Mouse (Mus musculus) A20 (cell line): Measurements from ENCODE around the gene Olfr466.

ENCODE experiments used
- DNase-seq: peaks from one replicate; pipeline ENCODE4 v3.0.0-alpha.2; 2011; ENCODE audit warnings: low read depth, low spot score

Olfr466 gene

GRCm38 (mm10) chr13:65149940-65150339 is at the start of gene Olfr466:
TSS of gene Olfr466 (plus strand) at chr13:65150240.
- no peak for DNase-seq

GRCm38 (mm10) chr13:65100678-65101077 is 49.4 kb upstream of the Olfr466 start:
- no peak for DNase-seq

- no peak for DNase-seq
Measured at GRCm38 (mm10) chr13:65101232-65101631, 48.8 kb upstream of the Olfr466 start.

- DNase-seq = peak; percentile 76
Measured at GRCm38 (mm10) chr13:65111961-65112360, 38.1 kb upstream of the Olfr466 start.

GRCm38 (mm10) chr13:65112459-65113110 is 37.5 kb upstream of the Olfr466 start, which contains the start of gene Mfsd14b:
TSS of gene Mfsd14b (minus strand) at chr13:65112975.
- peak; percentile 91 for DNase-seq

GRCm38 (mm10) chr13:65113239-65113638 is 36.8 kb upstream of the Olfr466 start:
- DNase-seq = no peak

- DNase-seq = no peak
Measured at GRCm38 (mm10) chr13:65120984-65121383, 29.1 kb upstream of the Olfr466 start.

- no peak for DNase-seq
Measured at GRCm38 (mm10) chr13:65122111-65122510, 27.9 kb upstream of the Olfr466 start.

GRCm38 (mm10) chr13:65127063-65127847 is 22.8 kb upstream of the Olfr466 start:
- peak; percentile 44 for DNase-seq

GRCm38 (mm10) chr13:65137789-65138188 is 12.3 kb upstream of the Olfr466 start, which contains the start of gene Olfr465-ps1:
TSS of gene Olfr465-ps1 (plus strand) at chr13:65138089.
- DNase-seq = no peak

GRCm38 (mm10) chr13:65174102-65174501 is 24.1 kb downstream of the Olfr466 start:
- DNase-seq = no peak

GRCm38 (mm10) chr13:65175734-65176471 is 25.9 kb downstream of the Olfr466 start:
- DNase-seq = peak; percentile 26

GRCm38 (mm10) chr13:65176472-65177091 is 26.5 kb downstream of the Olfr466 start:
- DNase-seq = no peak

GRCm38 (mm10) chr13:65200667-65201066 is 50.6 kb downstream of the Olfr466 start:
- DNase-seq = no peak
